Mouse (Mus musculus): ENCODE results near the gene Ahdc1.

The Ahdc1 gene

GRCm38 (mm10) chr4:133120833-133121321 lies 109.8 kb downstream of the Ahdc1 start:
- in situ Hi-C loops (cut with MboI, MseI), result no loop called here

- in situ Hi-C loops (cut with MboI, MseI), result no loop called here
Measured at GRCm38 (mm10) chr4:133121416-133121815, 110.4 kb downstream of the Ahdc1 start.

- in situ Hi-C loops (cut with MboI, MseI), result no loop called here
Measured at GRCm38 (mm10) chr4:133121974-133122637, 111.0 kb downstream of the Ahdc1 start.

- in situ Hi-C loops (cut with MboI, MseI), result no loop called here
Measured at GRCm38 (mm10) chr4:133127079-133127478, 116.0 kb downstream of the Ahdc1 start.

All from T-helper 2 cell (primary cell).